Mouse (Mus musculus) intestine, embryonic 16.5 days (tissue): ENCODE measurements around the gene Fcgr2b. TPM values are rescaled to one million over a fixed set of nuclear protein-coding genes. Genes with fewer than 3 reads are reported as not detected.
"Not testable (repeated sequence)": the region's sequence is repeated elsewhere in the genome, so short reads cannot be mapped to it uniquely, and the experiment has no call there.

Experiments
- ATAC-seq: fragments of 200-750 bp; cut with Nextera tagmentation; 2 replicates; pipeline ENCODE4 v1.8.0; 2017; ENCODE audit warnings: moderate TSS enrichment, moderate library complexity
- H3K27ac ChIP-seq: fragments of 300-500 bp; sonication (generic); 2 replicates; pipeline ENCODE4 v1.5.1; 2014; ENCODE audit warnings: mild to moderate bottlenecking, low read length
- H3K27me3 ChIP-seq: fragments of 300-500 bp; sonication (generic); replicated peaks from 2 replicates; pipeline ENCODE4 v1.6.1; 2014; ENCODE audit warnings: low read length, control low read depth, mixed read lengths; ENCODE audit not compliant: control insufficient read depth, insufficient read depth
- H3K36me3 ChIP-seq: fragments of 300-500 bp; sonication (generic); 2 replicates; pipeline ENCODE4 v1.6.1; 2014; ENCODE audit warnings: low read length, control low read depth; ENCODE audit not compliant: control insufficient read depth, insufficient read depth
- H3K4me1 ChIP-seq: fragments of 300-500 bp; sonication (generic); 2 replicates; pipeline ENCODE4 v1.6.1; 2014; ENCODE audit warnings: low read length, control low read depth, mixed read lengths; ENCODE audit not compliant: control insufficient read depth, insufficient read depth
- H3K4me2 ChIP-seq: fragments of 300-500 bp; sonication (generic); 2 replicates; pipeline ENCODE4 v1.6.1; 2014; ENCODE audit warnings: low read depth, low read length, control low read depth
- H3K4me3 ChIP-seq: fragments of 300-500 bp; sonication (generic); 2 replicates; pipeline ENCODE4 v1.5.1; 2014; ENCODE audit warnings: mild to moderate bottlenecking, low read length
- H3K9ac ChIP-seq: fragments of 300-500 bp; sonication (generic); 2 replicates; pipeline ENCODE4 v1.6.1; 2014; ENCODE audit warnings: low read depth, low read length
- H3K9me3 ChIP-seq: fragments of 300-500 bp; sonication (generic); 2 replicates; pipeline ENCODE4 v1.6.1; 2016; ENCODE audit warnings: low read length, control low read depth; ENCODE audit not compliant: control insufficient read depth
- WGBS: fragments of 180-500 bp; shearing (Covaris S2); extraction: QIAGEN DNeasy Blood & Tissue Kit; methylation state at CpG from one replicate; pipeline ENCODE4 v1.1.7; 2014; 5-methylcytosine and 5-hydroxymethylcytosine counted together
- polyA plus RNA-seq: library from polyadenylated mRNA; unstranded; fragments of >200 nt; fragmentation: Nextera tagmentation; extraction: Ambion mirVana; gene quantifications from 2 replicates; pipeline ENCODE4 v1.2.1, GENCODE M21; 2015

Gene Fcgr2b
- polyA plus RNA-seq, 1 experiment from 2014 or later, result 1.5 TPM

DNA sequence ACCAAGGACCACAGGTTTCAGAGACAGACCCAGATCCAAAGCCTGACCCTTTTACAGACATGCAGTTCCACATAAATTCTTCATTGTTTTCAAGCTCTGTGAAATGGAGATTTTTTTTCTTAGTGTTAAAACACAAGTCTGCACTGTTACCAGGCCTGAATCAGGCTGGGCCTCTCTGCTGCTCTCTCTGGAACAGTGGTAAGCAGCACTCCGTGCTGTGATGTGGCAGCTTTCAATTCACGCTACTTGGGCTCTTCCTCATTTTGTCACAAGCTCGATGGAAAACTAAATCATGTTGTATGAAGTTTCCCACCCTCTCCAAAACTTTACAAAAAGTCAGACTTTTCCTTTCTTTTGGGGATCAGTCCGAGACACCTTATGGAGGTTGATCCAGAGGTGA, 6.7 kb upstream of the Fcgr2b start:
- Histone ChIP-seq H3K36me3 (no peaks in the 10 kb centered on the region), H3K4me1 (no peaks in the 10 kb centered on the region), H3K9ac (no peak overlapping the region), H3K4me3 (no peak overlapping the region), H3K4me2 (no peak overlapping the region), H3K9me3 (no peaks in the 10 kb centered on the region), H3K27me3 (no peaks in the 10 kb centered on the region), H3K27ac (no peak overlapping the region)
- WGBS, result 77% methylated on average over 4 of the region's 4 CpGs
- ATAC-seq, result no peak

DNA sequence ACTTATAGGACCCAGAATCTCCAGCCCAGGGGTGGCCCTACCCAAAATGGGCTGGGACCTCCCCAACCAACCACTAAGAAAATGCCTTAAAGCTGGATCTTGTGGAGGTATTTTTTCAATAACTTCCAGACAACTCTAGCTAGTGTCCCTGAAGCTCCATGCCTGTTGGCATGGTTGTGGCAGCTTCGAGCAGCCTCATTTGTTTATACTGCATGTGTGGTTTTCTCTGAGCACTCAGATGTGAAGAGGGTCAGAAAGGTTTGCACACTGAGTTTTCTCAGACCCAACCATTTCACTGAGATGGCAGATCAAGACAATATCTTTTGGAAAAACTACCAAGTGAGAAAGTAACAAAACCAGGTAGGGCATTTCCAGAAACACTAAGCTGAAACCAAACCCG, 6.0 kb upstream of the Fcgr2b start:
- no peaks in the 10 kb centered on the region for H3K9me3 ChIP-seq
- H3K4me2 ChIP-seq, result no peak overlapping the region
- WGBS, result 69% methylated on average over 2 of the region's 2 CpGs
- no peaks in the 10 kb centered on the region for H3K36me3 ChIP-seq
- ATAC-seq, result no peak
- no peaks in the 10 kb centered on the region for H3K4me1 ChIP-seq
- H3K4me3 ChIP-seq, result no peak overlapping the region
- H3K9ac ChIP-seq, result no peak overlapping the region
- H3K27me3 ChIP-seq, result no peaks in the 10 kb centered on the region
- H3K27ac ChIP-seq, result no peak overlapping the region

- H3K36me3 ChIP-seq, H3K27me3 ChIP-seq, H3K4me2 ChIP-seq, H3K9ac ChIP-seq, H3K9me3 ChIP-seq, H3K27ac ChIP-seq, H3K4me3 ChIP-seq, H3K4me1 ChIP-seq: not testable (repeated sequence)
- peak; percentile 73 for ATAC-seq
- WGBS, result 54% methylated on average over 1 of the region's 1 CpGs
These were observed 5.3 kb upstream of the Fcgr2b start for GRCm38 (mm10) chr1:170981679-170982078.

DNA sequence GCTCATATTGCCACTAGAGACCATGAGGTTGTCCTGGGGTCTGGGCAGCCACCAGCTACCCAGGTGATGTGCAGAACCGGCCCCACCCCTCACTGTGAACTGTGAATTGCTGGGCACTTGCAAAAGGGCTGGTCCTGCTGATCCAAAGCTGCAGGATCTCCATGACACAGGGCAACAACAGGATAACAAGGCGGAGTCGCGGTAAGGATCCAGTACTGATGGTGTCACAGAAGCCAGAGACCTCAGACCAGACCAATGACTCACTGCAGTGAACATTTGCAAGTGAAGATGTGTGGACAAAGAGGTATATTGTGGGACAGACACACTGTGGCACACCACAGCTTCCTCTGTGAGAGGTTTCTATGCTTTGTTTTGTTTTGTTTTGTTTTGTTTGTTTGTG, 2.3 kb upstream of the Fcgr2b start:
- no peak for ATAC-seq
- Histone ChIP-seq H3K4me1 (no peaks in the 10 kb centered on the region), H3K4me3 (no peak overlapping the region), H3K9ac (no peak overlapping the region), H3K4me2 (no peak overlapping the region), H3K36me3 (no peaks in the 10 kb centered on the region), H3K9me3 (no peaks in the 10 kb centered on the region), H3K27me3 (no peaks in the 10 kb centered on the region), H3K27ac (no peak overlapping the region)
- WGBS, result 76% methylated on average over 4 of the region's 4 CpGs

DNA sequence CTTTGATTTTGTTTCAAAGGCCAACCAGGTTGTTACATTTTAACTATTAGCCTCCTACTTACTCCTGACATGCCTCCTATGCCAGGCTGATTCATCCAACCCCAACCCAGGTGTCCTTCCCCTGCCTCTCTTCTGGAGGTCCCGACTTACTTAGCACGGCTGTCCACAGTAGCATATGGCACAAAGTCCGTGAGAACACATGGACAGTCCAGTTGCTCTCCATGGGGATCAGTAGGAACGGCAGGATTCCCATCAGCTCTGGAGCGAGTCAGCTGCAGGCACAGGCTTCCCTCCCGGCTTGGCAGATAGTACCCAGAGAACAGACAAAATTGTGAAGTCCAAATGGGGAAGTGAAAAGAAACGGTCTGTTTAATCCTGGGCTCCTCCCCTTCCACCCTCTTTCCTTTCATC, 591 bp downstream of the Fcgr2b start:
- Histone ChIP-seq H3K9me3 (no peaks in the 10 kb centered on the region), H3K4me2 (no peak overlapping the region), H3K4me3 (no peak overlapping the region), H3K9ac (no peak overlapping the region), H3K36me3 (no peaks in the 10 kb centered on the region), H3K27me3 (no peaks in the 10 kb centered on the region), H3K27ac (no peak overlapping the region), H3K4me1 (no peaks in the 10 kb centered on the region)
- ATAC-seq, result no peak
- 57% methylated on average over 7 of the region's 7 CpGs for WGBS

- not testable (repeated sequence) for H3K27me3 ChIP-seq, H3K9ac ChIP-seq, H3K36me3 ChIP-seq, ATAC-seq, H3K4me3 ChIP-seq, H3K27ac ChIP-seq, H3K9me3 ChIP-seq, H3K4me2 ChIP-seq, H3K4me1 ChIP-seq
- WGBS, result 82% methylated on average over 2 of the region's 2 CpGs
These were observed 997 bp downstream of the Fcgr2b start for GRCm38 (mm10) chr1:170975350-170975749.

DNA sequence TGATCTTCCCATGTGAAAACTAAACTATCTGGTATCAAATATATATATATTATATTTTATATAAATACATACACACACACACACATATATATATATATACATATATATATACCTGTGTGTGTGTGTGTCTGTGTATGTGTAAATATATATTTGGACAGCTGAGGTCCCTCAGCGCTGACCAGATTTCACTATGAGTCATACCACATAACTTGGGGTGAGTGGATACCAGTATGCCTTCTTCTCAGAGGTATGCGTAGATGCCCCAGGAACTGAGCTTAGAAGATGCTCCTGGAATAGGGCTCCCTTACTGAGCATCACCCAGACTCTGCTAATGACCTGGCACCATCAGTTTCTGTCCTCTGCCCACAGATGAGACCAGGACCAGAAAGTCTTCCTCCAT, 1.6 kb downstream of the Fcgr2b start:
- Histone ChIP-seq H3K4me2 (no peak overlapping the region), H3K4me3 (no peak overlapping the region), H3K4me1 (no peaks in the 10 kb centered on the region), H3K27ac (no peak overlapping the region), H3K9me3 (no peaks in the 10 kb centered on the region), H3K27me3 (no peaks in the 10 kb centered on the region), H3K9ac (no peak overlapping the region), H3K36me3 (no peaks in the 10 kb centered on the region)
- no peak for ATAC-seq
- 95% methylated on average over 2 of the region's 2 CpGs for WGBS

GRCm38 (mm10) chr1:170974171-170974570, 2.2 kb downstream of the Fcgr2b start:
- no peak for ATAC-seq

GRCm38 (mm10) chr1:170972936-170973335, 3.4 kb downstream of the Fcgr2b start:
- H3K27ac ChIP-seq, result no peak overlapping the region
- H3K36me3 ChIP-seq, result no peaks in the 10 kb centered on the region
- no peak for ATAC-seq
- H3K27me3 ChIP-seq, result no peaks in the 10 kb centered on the region
- no peak overlapping the region for H3K4me3 ChIP-seq
- H3K9me3 ChIP-seq, result no peaks in the 10 kb centered on the region
- 75% methylated on average over 4 of the region's 4 CpGs for WGBS
- no peak overlapping the region for H3K4me2 ChIP-seq
- no peaks in the 10 kb centered on the region for H3K4me1 ChIP-seq
- no peak overlapping the region for H3K9ac ChIP-seq

More at GRCm38 (mm10) chr1:170974171-170974570, 2.2 kb downstream of the Fcgr2b start:
- 84% methylated on average over 8 of the region's 8 CpGs for WGBS
- no peak overlapping the region for H3K9ac ChIP-seq
- no peak overlapping the region for H3K4me2 ChIP-seq
- H3K27ac ChIP-seq, result no peak overlapping the region
- no peaks in the 10 kb centered on the region for H3K4me1 ChIP-seq
- no peak overlapping the region for H3K4me3 ChIP-seq
- no peaks in the 10 kb centered on the region for H3K9me3 ChIP-seq
- no peaks in the 10 kb centered on the region for H3K36me3 ChIP-seq
- no peaks in the 10 kb centered on the region for H3K27me3 ChIP-seq

- H3K27ac ChIP-seq, result no peak overlapping the region
- no peak overlapping the region for H3K4me3 ChIP-seq
- H3K9me3 ChIP-seq, result no peaks in the 10 kb centered on the region
- no peak for ATAC-seq
- H3K9ac ChIP-seq, result no peak overlapping the region
- no peaks in the 10 kb centered on the region for H3K36me3 ChIP-seq
- no peaks in the 10 kb centered on the region for H3K27me3 ChIP-seq
- no peak overlapping the region for H3K4me2 ChIP-seq
- 80% methylated on average over 6 of the region's 6 CpGs for WGBS
- no peaks in the 10 kb centered on the region for H3K4me1 ChIP-seq
These were observed 3.9 kb downstream of the Fcgr2b start for GRCm38 (mm10) chr1:170972494-170972893.
